Mouse (Mus musculus): ENCODE data around the gene Klhdc3.
A peak's percentile ranks its signal among the peaks of the same experiment; 100 is the strongest.

Gene Klhdc3

DNA sequence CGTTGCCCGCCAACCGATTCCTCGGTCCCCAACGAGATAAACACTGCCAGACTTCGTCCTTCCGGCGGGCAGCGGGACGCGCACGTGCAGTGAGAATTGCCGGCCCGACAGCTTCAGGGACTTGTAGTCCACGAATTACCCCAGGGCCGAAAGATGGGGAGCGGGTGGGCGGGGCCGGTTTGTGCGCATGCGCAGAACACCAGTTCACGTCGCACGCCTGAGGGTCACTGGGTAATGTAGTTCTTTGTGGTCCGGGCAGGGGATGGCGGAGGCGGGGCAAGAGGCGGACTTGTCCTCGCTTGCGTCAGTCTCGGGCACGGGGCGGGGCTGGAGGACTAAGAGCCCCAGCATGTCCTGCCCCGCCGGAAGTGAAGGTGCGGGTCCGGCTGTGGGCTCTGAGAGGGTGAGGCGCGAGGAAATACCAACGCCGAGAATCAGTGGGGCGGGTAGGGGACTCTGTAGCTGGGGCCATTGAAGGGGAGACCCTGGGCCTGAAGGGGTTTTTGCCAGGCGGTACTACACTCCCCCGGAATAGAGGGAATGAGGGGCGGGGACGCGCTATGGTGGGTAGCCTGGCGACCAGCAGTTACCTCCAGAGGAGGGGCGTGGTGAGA is at the start of gene Klhdc3:
TSS of gene Klhdc3 (minus strand) at position 155 of the 614 bp plus-strand sequence.
- DNase-seq (ENCODE audit: low spot score in 2 of 2): peak; percentile 97 to 98

DNA sequence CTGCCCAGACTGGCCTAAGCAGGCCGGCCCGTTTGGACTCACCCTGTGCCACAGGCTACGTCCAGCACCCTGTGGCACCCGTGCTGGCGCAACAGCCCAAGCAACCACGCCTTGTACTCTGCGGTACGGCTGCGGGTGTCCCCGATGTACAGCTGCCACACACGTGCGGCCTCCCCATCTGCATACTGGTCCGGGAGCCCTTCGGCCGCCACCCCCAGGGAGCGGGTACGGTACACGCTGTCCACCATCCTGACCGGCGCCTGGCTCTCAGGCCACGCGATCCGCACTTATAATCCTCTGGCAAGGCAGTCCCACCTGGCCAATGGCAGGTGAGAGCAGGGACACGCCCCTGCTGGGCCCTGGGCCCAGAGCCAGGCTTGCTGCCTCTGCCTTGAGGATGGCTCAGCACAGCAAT is 48.2 kb upstream of the Klhdc3 start, which contains the start of gene Gnmt:
TSS of gene Gnmt (minus strand) at position 265 of the 415 bp plus-strand sequence.
- peak in 1 of 2 experiments; percentile 22 for DNase-seq (ENCODE audit: low spot score in 2 of 2)

GRCm38 (mm10) chr17:46728496-46728895 is 47.8 kb upstream of the Klhdc3 start:
- DNase-seq (ENCODE audit: low spot score in 2 of 2): no peak

GRCm38 (mm10) chr17:46728021-46728420 is 47.3 kb upstream of the Klhdc3 start:
- DNase-seq (ENCODE audit: low spot score in 2 of 2): peak in 1 of 2 experiments; percentile 4

- DNase-seq (ENCODE audit: low spot score in 2 of 2): peak in 1 of 2 experiments; percentile 4
Observed at GRCm38 (mm10) chr17:46727271-46727670, 46.6 kb upstream of the Klhdc3 start.

DNA sequence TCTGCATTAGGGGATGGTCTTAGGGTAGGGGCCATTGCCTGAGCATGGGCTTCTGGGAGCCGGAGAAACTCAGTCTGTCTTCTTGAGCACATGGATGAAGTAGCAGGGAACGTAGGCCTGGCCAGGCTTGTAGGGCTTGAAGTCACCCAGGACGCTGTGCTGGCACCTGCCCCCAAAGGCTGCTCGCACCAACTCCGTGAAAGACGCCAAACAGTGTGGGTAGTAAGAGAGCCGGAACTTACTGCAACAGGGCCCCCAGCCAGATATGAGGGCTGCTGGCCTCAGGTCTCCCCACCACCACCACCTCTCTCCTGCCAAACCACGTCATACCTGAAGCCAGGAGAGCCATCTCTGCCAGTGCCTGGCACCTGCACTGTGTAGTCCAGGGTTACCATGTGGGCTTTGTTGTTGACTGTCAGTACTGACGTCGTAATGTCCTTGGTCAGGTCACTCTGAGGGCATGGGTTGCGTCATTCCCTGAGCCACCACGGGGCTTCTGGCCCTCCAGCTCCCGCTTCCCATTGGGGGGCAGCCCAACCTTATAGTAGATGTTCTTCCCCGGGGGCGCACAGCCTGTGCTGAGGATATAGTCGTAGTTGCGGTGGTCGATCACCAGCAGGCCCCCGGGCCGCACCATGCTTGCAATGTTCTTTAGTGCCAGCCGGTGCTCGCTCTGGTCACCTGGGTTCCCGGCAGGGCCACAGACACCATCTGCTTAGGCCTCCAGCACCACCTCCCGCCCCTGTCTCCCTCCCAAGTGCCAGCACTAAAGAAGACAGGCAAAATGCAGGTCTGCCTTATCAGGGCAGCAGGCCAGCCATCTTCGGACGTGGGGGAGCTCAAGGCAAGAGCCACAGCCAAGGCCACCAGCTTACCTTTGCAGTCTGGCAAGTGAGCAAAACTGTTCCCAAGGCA is 45.3 kb upstream of the Klhdc3 start:
- no peak for DNase-seq (ENCODE audit: low spot score in 2 of 2)

DNA sequence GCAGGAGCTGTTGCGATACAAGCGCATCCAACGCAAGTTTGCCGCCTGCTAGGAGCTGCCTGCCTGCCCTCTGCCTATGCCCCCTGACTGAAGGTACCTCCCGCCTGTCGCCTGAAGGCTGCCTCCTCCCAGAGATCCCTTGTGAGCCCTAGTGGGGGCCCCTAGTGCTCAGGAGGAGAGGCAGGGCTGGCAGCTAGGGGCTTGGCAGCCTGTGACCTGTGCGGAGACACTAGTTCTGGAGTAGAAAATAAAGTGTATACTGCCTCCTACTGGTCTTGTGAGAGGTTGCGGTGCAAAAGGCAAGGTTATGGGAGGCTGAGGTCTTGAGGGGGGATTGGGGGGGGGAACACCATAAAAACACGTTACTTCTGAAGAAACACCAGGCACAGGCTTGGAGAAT is 44.6 kb upstream of the Klhdc3 start:
- DNase-seq (ENCODE audit: low spot score in 2 of 2): no peak

GRCm38 (mm10) chr17:46724477-46725084 is 43.9 kb upstream of the Klhdc3 start:
- DNase-seq (ENCODE audit: low spot score in 2 of 2): peak in 1 of 2 experiments; percentile 5

GRCm38 (mm10) chr17:46721077-46721476 is 40.4 kb upstream of the Klhdc3 start:
- DNase-seq (ENCODE audit: low spot score in 2 of 2): no peak

GRCm38 (mm10) chr17:46714756-46715481 is 34.2 kb upstream of the Klhdc3 start:
- no peak for DNase-seq (ENCODE audit: low spot score in 2 of 2)

DNA sequence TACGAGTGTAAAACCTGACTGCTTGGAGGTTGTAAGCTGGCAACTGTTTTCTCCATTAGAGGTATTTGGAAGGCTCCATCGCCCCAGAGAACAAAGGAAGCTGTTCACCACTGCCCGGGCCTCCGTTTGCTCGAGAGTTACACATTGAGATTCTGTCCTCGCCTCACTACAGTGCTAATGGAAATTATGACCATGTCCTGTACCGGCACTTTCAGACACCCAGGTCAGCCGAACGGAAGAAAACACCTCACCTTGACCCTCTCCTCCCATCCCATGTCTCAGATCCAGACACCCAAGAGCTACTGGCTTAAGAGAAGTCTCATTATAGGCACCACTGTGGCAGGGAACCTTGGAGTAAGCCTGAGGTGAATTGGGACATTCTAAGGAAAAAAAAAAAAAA is 33.1 kb upstream of the Klhdc3 start:
- no peak for DNase-seq (ENCODE audit: low spot score in 2 of 2)

GRCm38 (mm10) chr17:46712442-46712841 is 31.7 kb upstream of the Klhdc3 start:
- no peak for DNase-seq (ENCODE audit: low spot score in 2 of 2)

DNA sequence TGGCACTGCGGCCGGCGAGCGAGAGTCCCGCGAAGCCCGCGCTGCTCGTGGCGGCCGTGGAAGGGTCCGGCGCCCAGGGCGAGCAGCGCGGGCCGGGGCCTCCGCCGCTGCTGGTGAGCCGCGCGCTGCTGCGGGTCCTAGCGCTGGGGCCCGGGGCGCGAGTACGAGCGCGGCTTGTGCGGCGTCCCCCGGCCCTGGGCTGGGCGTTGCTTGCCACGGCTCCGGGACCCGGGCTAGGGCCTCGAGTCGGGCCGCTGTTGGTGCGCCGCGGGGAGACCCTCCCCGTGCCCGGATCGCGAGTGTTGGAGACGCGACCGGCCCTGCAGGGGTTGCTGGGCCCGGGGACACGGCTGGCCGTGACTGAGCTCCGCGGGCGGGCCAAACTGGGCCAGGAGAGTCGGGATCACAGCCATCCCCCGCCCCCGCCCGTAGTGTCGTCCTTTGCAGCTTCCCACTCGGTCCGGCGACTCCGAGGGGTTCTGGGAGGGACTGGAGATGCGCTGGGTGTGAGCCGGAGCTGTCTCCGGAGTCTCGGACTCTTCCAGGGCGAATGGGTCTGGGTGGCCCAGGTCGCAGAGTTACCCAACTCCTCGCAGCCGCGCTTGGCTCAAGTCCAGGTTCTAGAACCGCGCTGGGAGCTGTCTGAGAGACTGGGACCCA is 31.0 kb upstream of the Klhdc3 start:
- DNase-seq (ENCODE audit: low spot score in 2 of 2): peak in 1 of 2 experiments; percentile 34

GRCm38 (mm10) chr17:46710959-46711597 is 30.4 kb upstream of the Klhdc3 start, which contains the start of gene Pex6:
TSS of gene Pex6 (plus strand) at chr17:46711463.
- DNase-seq (ENCODE audit: low spot score in 2 of 2): peak; percentile 87 to 88

DNA sequence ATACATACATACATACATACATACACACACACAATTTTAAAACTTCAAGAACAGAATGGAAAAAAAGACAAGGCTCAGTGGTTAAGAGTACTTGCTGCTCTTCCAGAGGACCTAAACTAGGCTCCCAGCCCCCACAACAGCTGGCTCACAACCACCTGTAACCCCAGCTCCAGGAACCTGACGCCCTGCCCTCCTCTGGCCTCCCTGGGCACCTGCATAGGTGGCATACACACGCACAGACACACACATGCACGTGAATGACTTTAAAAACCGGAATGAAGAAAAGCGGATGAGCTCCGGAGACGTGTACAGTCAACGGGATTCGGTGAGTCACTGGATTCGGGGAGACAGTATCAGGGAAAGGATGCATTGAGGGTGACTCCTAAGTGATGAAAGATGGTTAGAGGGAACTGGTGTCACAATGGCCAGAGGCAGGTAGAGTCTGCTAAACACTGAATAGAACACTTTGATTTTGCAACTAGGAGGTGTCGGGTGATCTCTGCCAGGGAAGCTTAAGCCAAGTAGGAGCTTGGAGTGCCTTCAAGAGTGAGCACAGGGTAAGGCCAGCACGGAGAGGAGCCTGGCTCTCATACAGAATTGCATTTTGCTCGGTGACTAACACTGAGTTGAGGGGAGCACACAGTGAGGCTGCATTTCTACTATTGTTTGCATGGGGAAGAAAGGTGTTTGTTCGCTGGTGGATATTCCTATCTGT is 25.8 kb upstream of the Klhdc3 start:
- DNase-seq (ENCODE audit: low spot score in 2 of 2): no peak

- peak; percentile 96 for DNase-seq (ENCODE audit: low spot score in 2 of 2)
Observed at GRCm38 (mm10) chr17:46704887-46705835, 24.4 kb upstream of the Klhdc3 start, which contains the start of gene Ppp2r5d. TSS of gene Ppp2r5d (minus strand) at chr17:46705111.

DNA sequence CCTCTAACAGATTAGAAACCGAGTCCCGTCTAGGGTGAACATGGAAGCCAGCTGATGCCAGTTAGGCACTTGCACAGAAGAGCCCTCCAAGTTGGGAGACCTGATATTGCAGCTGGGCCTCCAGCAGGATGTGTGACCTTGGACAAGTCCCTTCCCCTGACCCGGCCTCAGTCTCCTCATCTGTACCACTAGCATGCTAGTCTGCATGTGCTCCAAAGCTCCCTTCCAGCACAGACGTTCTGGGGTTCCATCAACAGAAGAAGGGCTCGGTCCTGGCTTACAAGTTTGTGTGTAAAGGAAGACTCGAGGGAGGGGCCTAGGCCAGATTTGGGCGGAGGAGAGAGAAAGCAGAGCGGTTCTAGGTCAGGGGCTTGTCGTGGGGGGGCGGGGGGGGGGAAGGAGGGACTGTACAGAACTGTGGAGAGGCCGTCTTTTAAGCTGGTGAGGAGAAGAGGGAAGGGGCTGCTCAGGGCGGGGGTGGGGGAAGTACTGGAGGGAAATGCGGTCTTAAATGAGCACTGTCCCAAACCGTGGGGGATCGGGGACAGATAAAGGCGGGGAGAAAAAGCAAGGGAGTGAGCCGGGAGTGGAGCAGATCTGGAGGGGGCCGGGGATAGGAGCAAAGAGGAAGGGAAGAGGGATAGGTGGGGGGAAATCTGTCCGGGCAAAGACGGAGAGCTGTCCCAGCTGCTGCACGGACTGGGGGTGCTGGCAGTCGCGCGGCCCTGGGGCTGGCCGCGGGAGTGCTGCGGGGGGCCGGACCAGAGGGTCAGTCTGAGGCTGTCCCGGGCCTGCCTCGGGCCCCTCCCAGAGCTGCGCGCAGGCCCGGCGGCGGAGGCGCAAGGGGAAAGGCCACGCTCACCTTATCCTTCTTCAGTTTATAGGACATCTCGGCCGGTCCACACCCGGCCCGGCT is 23.5 kb upstream of the Klhdc3 start:
- DNase-seq (ENCODE audit: low spot score in 2 of 2): peak in 1 of 2 experiments; percentile 20

Measured in frontal cortex, postnatal 10 days (tissue).